Mouse (Mus musculus): ENCODE measurements at regions not wholly inside any gene's neighbourhood (a gene's known extent, or its start where the extent isn't known, plus 50 kb on each side); places are given as distances from the start of the nearest gene placed in this dataset.

DNA sequence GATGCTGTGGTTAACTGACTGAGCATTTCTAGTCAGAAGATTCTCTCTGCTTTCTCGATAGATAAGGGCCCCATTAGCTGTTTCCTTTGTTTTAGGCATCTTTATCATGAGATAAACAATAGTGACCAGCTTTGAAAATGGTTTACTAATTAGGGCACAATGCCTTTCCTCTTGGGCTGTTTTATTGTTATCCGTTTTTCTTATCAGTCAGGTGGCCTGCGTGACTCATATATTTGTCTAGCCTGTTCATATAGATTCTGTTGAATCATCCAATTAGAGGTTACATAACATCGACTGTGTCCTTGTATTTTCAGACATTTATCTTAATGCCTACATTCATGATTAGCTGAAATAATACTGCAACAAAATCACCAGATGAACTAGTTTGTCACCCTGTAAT, 531.1 kb downstream of the Gm11232 start:
- TF ChIP-seq GATA1 (IDR thresholded peaks at IDR 0.05; ENCODE audit: low read length), result no peak
- no peak for TF ChIP-seq TAL1 (IDR thresholded peaks at IDR 0.05; ENCODE audit: low read length)
